In genomic region chr1:91659486-91659885, GRCm38 (mm10) we compare ENCODE assay signal across 27 mouse cellular contexts.
DNase-seq lines count a peak whose midpoint lies in the region; ATAC-seq lines count a peak whose summit lies in the region.
"Had no signal": no experiment of that assay in that cellular context is flagged by ENCODE, and none has a peak within 500 bp of the region (broad histone marks: within the 10 kb centered on the region; RNA-seq: fewer than 3 reads in every experiment).

No protein-coding gene starts in this region.

- H3K27ac ChIP-seq in embryonic facial prominence, embryonic 12.5 days = peak overlapping the region; percentile 26; the same call in 1 of the 2 replicates
- H3K27ac ChIP-seq in embryonic facial prominence, embryonic 10.5 days (replicated peaks) = no peak overlapping the region
- H3K27ac ChIP-seq: forebrain, embryonic 13.5 days; heart, embryonic 10.5 days; heart, embryonic 15.5 days; hindbrain, embryonic 15.5 days; kidney, embryonic 15.5 days; liver, embryonic 13.5 days; neural tube, embryonic 12.5 days; stomach, postnatal 0 days had no signal

- 62% methylated on average over 8 of the region's 8 CpGs for WGBS in embryonic facial prominence, embryonic 12.5 days
- WGBS in embryonic facial prominence, embryonic 10.5 days = 87% methylated on average over 8 of the region's 8 CpGs

- H3K36me3 ChIP-seq in embryonic facial prominence, embryonic 12.5 days = no peaks in the 10 kb centered on the region
- no peaks in the 10 kb centered on the region for H3K36me3 ChIP-seq in embryonic facial prominence, embryonic 10.5 days (replicated peaks)
- H3K36me3 ChIP-seq: heart, embryonic 10.5 days; heart, embryonic 15.5 days; hindbrain, embryonic 15.5 days; kidney, embryonic 15.5 days; liver, embryonic 13.5 days; neural tube, embryonic 12.5 days had no signal

- no peak overlapping the region for H3K4me3 ChIP-seq in embryonic facial prominence, embryonic 12.5 days
- no peak overlapping the region for H3K4me3 ChIP-seq in embryonic facial prominence, embryonic 10.5 days
- H3K4me3 ChIP-seq: forebrain, embryonic 13.5 days; heart, embryonic 10.5 days; heart, embryonic 15.5 days; hindbrain, embryonic 15.5 days; kidney, embryonic 15.5 days; liver, embryonic 13.5 days; myocyte; neural tube, embryonic 12.5 days had no signal

- no peak overlapping the region for H3K9ac ChIP-seq in embryonic facial prominence, embryonic 12.5 days
- H3K9ac ChIP-seq: forebrain, embryonic 13.5 days; heart, embryonic 15.5 days; hindbrain, embryonic 15.5 days; kidney, embryonic 15.5 days; liver, embryonic 13.5 days; neural tube, embryonic 12.5 days had no signal

- no peak for DNase-seq in embryonic facial prominence, embryonic 10.5 days (ENCODE audit: low spot score)
- DNase-seq in testis, postnatal 10 days (ENCODE audit: low spot score) = peak; percentile 34
- no peak for DNase-seq in testis, postnatal 14 days (ENCODE audit: low spot score)
- DNase-seq in thymus, postnatal 0 days (ENCODE audit: low spot score) = peak; percentile 81
- peak; percentile 67 for DNase-seq in thymus, postnatal 4 days
- DNase-seq in left cerebral cortex, adult 18-20 months (ENCODE audit: low spot score in 2 of 2) = no peak
- no peak for DNase-seq in liver
- DNase-seq: adrenal gland, postnatal 10 days; cerebellum, adult 8-10 months; cerebellum, postnatal 25 days; gastrocnemius, postnatal 14 days; kidney, adult 18-20 months; kidney, postnatal 25 days; liver, embryonic 13.5 days; lung, adult 18-20 months; lung, postnatal 14 days; right cerebral cortex, postnatal 4 days had no signal

- H3K9me3 ChIP-seq in embryonic facial prominence, embryonic 12.5 days = no peaks in the 10 kb centered on the region
- H3K9me3 ChIP-seq in embryonic facial prominence, embryonic 10.5 days = no peaks in the 10 kb centered on the region
- H3K9me3 ChIP-seq: forebrain, embryonic 13.5 days; heart, embryonic 10.5 days; heart, embryonic 15.5 days; hindbrain, embryonic 15.5 days; kidney, embryonic 15.5 days; liver, embryonic 13.5 days; neural tube, embryonic 12.5 days had no signal

- no peaks in the 10 kb centered on the region for H3K27me3 ChIP-seq in embryonic facial prominence, embryonic 12.5 days
- H3K27me3 ChIP-seq in embryonic facial prominence, embryonic 10.5 days (replicated peaks; ENCODE audit: low read depth, poor library complexity, severe bottlenecking) = no peaks in the 10 kb centered on the region
- H3K27me3 ChIP-seq: forebrain, embryonic 13.5 days; heart, embryonic 15.5 days; hindbrain, embryonic 15.5 days; kidney, embryonic 15.5 days; liver, embryonic 13.5 days; neural tube, embryonic 12.5 days had no signal

- no peak for ATAC-seq in embryonic facial prominence, embryonic 12.5 days (ENCODE audit: insufficient number of reproducible peaks, insufficient read depth, low FRiP score, low TSS enrichment)
- ATAC-seq: forebrain, embryonic 13.5 days had no signal

- H3K4me2 ChIP-seq in embryonic facial prominence, embryonic 12.5 days (replicated peaks) = no peak overlapping the region
- H3K4me2 ChIP-seq: forebrain, embryonic 13.5 days; heart, embryonic 15.5 days; hindbrain, embryonic 15.5 days; kidney, embryonic 15.5 days; liver, embryonic 13.5 days; midbrain, embryonic 11.5 days; neural tube, embryonic 12.5 days had no signal

- peaks cover 10% of the 10 kb centered on the region; the same call in 1 of the 2 replicates for H3K4me1 ChIP-seq in embryonic facial prominence, embryonic 12.5 days
- H3K4me1 ChIP-seq in embryonic facial prominence, embryonic 10.5 days = peaks cover 9% of the 10 kb centered on the region; the same call in 1 of the 2 replicates
- H3K4me1 ChIP-seq: forebrain, embryonic 13.5 days; heart, embryonic 10.5 days; heart, embryonic 15.5 days; hindbrain, embryonic 15.5 days; liver, embryonic 13.5 days; neural tube, embryonic 12.5 days had no signal

Comparison
In these comparisons a context has a peak if more than half of its experiments do, and no peak if none do; other contexts are left out.
1. DNase-seq: peak in testis, postnatal 10 days (single experiment), thymus, postnatal 0 days (single experiment) and thymus, postnatal 4 days (single experiment); none in embryonic facial prominence, embryonic 10.5 days (single experiment), testis, postnatal 14 days (single experiment), left cerebral cortex, adult 18-20 months (0 of 2) and liver (single experiment).